Mouse (Mus musculus) G1E (cell line): Measurements from ENCODE around the gene Tmem160.

Experiments used
- CTCF ChIP-seq: IDR thresholded peaks from 2 replicates; pipeline ENCODE4 v1.5.1; 2012; ENCODE audit warnings: low read depth, low read length, inconsistent platforms, mixed read lengths
- GATA2 ChIP-seq: IDR thresholded peaks from 2 replicates; pipeline ENCODE4 v1.6.1; 2012; ENCODE audit warnings: low read depth, low read length, inconsistent platforms, borderline replicate concordance
- POLR2AphosphoS5 ChIP-seq: IDR thresholded peaks from 2 replicates; pipeline ENCODE4 v1.6.1; 2012; ENCODE audit warnings: low read depth, low read length, inconsistent platforms; ENCODE audit not compliant: insufficient replicate concordance
- TAL1 ChIP-seq: conservative IDR thresholded peaks from 2 replicates; pipeline ENCODE4 v1.6.1; 2012; ENCODE audit warnings: low read depth, low read length, inconsistent platforms, mixed read lengths

DNA sequence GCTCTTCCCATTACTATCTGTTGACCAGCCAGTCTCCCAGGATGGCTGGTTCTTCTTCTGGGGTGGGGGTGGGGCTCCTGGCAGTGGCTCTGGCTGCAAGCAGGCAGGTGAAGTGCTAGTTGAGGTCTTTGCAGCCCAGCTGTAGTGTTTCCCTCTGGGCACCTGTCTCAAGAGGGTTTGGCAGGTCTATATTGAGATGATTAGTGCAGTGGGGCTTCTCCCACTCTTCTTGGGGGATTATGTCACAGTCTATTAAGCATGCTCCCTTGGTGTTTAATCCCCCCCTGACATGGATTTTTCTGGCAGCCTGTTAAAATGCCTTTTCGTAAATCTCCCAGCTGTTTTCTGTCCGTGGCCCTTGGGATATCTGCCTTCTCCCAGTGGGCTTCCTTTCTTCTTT, 39.6 kb upstream of the Tmem160 start:
- no peak for TF ChIP-seq CTCF
- TF ChIP-seq TAL1 = no peak
- no peak for TF ChIP-seq GATA2
- TF ChIP-seq POLR2AphosphoS5 = no peak
